Mouse (Mus musculus) heart, embryonic 10.5 days (tissue): ENCODE results near the gene Nit2. TPM values are rescaled to one million over a fixed set of nuclear protein-coding genes. Genes with fewer than 3 reads are reported as not detected.

Experiments
- DNase-seq: peaks from one replicate; pipeline ENCODE4 v3.0.0-alpha.2; 2017; ENCODE audit warnings: low spot score
- H3K27ac ChIP-seq: fragments of 300-500 bp; sonication (generic); 2 replicates; pipeline ENCODE4 v1.5.1; 2016; ENCODE audit warnings: mild to moderate bottlenecking
- H3K27me3 ChIP-seq: fragments of 300-500 bp; sonication (generic); 2 replicates; pipeline ENCODE4 v1.6.1; 2016; ENCODE audit warnings: mild to moderate bottlenecking; ENCODE audit not compliant: poor library complexity, insufficient read depth, severe bottlenecking
- H3K36me3 ChIP-seq: fragments of 300-500 bp; sonication (generic); 2 replicates; pipeline ENCODE4 v1.6.1; 2016; ENCODE audit warnings: mild to moderate bottlenecking, moderate library complexity
- H3K4me1 ChIP-seq: fragments of 300-500 bp; sonication (generic); 2 replicates; pipeline ENCODE4 v1.6.1; 2016; ENCODE audit warnings: mild to moderate bottlenecking
- H3K4me3 ChIP-seq: fragments of 300-500 bp; sonication (generic); 2 replicates; pipeline ENCODE4 v1.5.1; 2016; ENCODE audit warnings: mild to moderate bottlenecking, moderate library complexity
- H3K9me3 ChIP-seq: fragments of 300-500 bp; sonication (generic); 2 replicates; pipeline ENCODE4 v1.6.1; 2016; ENCODE audit warnings: mild to moderate bottlenecking, moderate library complexity
- WGBS: fragments of 180-500 bp; shearing (Covaris S2); methylation state at CpG from one replicate; pipeline ENCODE4 v1.1.7; 2016; 5-methylcytosine and 5-hydroxymethylcytosine counted together
- polyA plus RNA-seq: library from polyadenylated mRNA; unstranded; fragments of >200 nt; fragmentation: Nextera tagmentation; extraction: Ambion mirVana; gene quantifications from 2 replicates; pipeline ENCODE4 v1.2.1, GENCODE M21; 2016

Gene Nit2
- polyA plus RNA-seq, 1 experiment from 2014 or later, result 58.3 TPM

- no peaks in the 10 kb centered on the region for H3K36me3 ChIP-seq
- peak within 1 kb of the TSS; percentile 83 for H3K4me3 ChIP-seq
- peak; percentile 98 for DNase-seq
- under 1% methylated on average over 37 of the region's 37 CpGs for WGBS
- H3K27me3 ChIP-seq, result no peaks in the 10 kb centered on the region
- peaks cover 13% of the 10 kb centered on the region for H3K4me1 ChIP-seq
- H3K9me3 ChIP-seq, result no peaks in the 10 kb centered on the region
- peak within 1 kb of the TSS; percentile 96 for H3K27ac ChIP-seq
Measured at GRCm38 (mm10) chr16:57120913-57121815, 46.0 kb downstream of the Nit2 start, which contains the start of gene Tomm70a. Gene Tomm70a, plus strand, starts transcription at chr16:57121703.

- Histone ChIP-seq H3K9me3 (no peaks in the 10 kb centered on the region), H3K36me3 (no peaks in the 10 kb centered on the region), H3K27me3 (no peaks in the 10 kb centered on the region), H3K4me3 (no peak overlapping the region), H3K27ac (no peak overlapping the region), H3K4me1 (no peaks in the 10 kb centered on the region)
- DNase-seq, result no peak
- WGBS, result 74% methylated on average over 2 of the region's 2 CpGs
Measured at GRCm38 (mm10) chr16:57117562-57117961, 49.6 kb downstream of the Nit2 start.

- H3K4me1 ChIP-seq, result no peaks in the 10 kb centered on the region
- H3K27me3 ChIP-seq, result no peaks in the 10 kb centered on the region
- no peaks in the 10 kb centered on the region for H3K36me3 ChIP-seq
- no peak overlapping the region for H3K27ac ChIP-seq
- H3K4me3 ChIP-seq, result no peak overlapping the region
- no peak for DNase-seq
- no peaks in the 10 kb centered on the region for H3K9me3 ChIP-seq
Measured at GRCm38 (mm10) chr16:57116066-57116465, 51.1 kb downstream of the Nit2 start.

Other genes with a start within 250 kb of the Nit2 start
- 1.2 and 2.0 TPM in 2 replicates for gene Lnp1, start 239.3 kb downstream of the Nit2 start, polyA plus RNA-seq
- gene Tmem45a2, start 96.0 kb downstream of the Nit2 start, polyA plus RNA-seq, result 0.12 TPM in 1 of 2 replicates, not detected in the other
- gene Tomm70a, start 45.6 kb downstream of the Nit2 start, polyA plus RNA-seq, result 50.3 and 51.2 TPM in 2 replicates
- 16.7 and 17.5 TPM in 2 replicates for gene Tbc1d23, start 64.2 kb upstream of the Nit2 start, polyA plus RNA-seq
- gene Tmem30c, start 125.5 kb upstream of the Nit2 start, polyA plus RNA-seq, result not detected in 2 replicates
- gene Filip1l, start 185.8 kb upstream of the Nit2 start, polyA plus RNA-seq, result 16.0 and 20.3 TPM in 2 replicates